Mouse (Mus musculus) MEL (cell line): ENCODE measurements at regions not wholly inside any gene's neighbourhood (a gene's known extent, or its start where the extent isn't known, plus 50 kb on each side); places are given as distances from the start of the nearest gene placed in this dataset.

ENCODE experiments used
- DNase-seq: peaks from one replicate; pipeline ENCODE4 v3.0.0; 2011; ENCODE audit warnings: low read depth, low spot score
- H3K27ac ChIP-seq: 2 replicates; pipeline ENCODE4 v1.5.1; 2012; ENCODE audit warnings: low read depth, mild to moderate bottlenecking, control low read depth, low read length, moderate library complexity; ENCODE audit not compliant: control insufficient read depth
- H3K27me3 ChIP-seq, 2 experiments: fragments of 150-350 bp in 1 of 2; sonication (generic) in 1 of 2; 2 replicates each; pipeline ENCODE4 v1.6.1; 2012; ENCODE audit warnings: low read length in 2 of 2, mild to moderate bottlenecking in 2 of 2, improper control_type of control experiment in 1 of 2, moderate library complexity in 1 of 2; ENCODE audit not compliant: insufficient read depth in 2 of 2, control insufficient read depth in 1 of 2
- H3K36me3 ChIP-seq, 2 experiments: 2 replicates each; pipeline ENCODE4 v1.6.1; 2012 to 2014; ENCODE audit warnings: low read length in 2 of 2, improper control_type of control experiment in 1 of 2, inconsistent platforms in 1 of 2, mild to moderate bottlenecking in 1 of 2; ENCODE audit not compliant: insufficient read depth in 2 of 2, control insufficient read depth in 1 of 2
- H3K4me1 ChIP-seq, 2 experiments: fragments of 150-350 bp in 1 of 2; sonication (generic) in 1 of 2; 2 replicates each; pipeline ENCODE4 v1.6.1; 2012; ENCODE audit warnings: low read length in 2 of 2, improper control_type of control experiment in 1 of 2, mild to moderate bottlenecking in 1 of 2; ENCODE audit not compliant: insufficient read depth in 2 of 2, control insufficient read depth in 1 of 2
- H3K4me3 ChIP-seq, 2 experiments: fragments of 150-350 bp in 1 of 2; sonication (generic) in 1 of 2; 2 replicates each; pipeline ENCODE4 v1.5.1; 2012; ENCODE audit warnings: low read depth in 2 of 2, low read length in 2 of 2, mild to moderate bottlenecking in 2 of 2, moderate library complexity in 2 of 2, control low read depth in 1 of 2, improper control_type of control experiment in 1 of 2; ENCODE audit not compliant: control insufficient read depth in 1 of 2, insufficient read depth in 1 of 2
- H3K79me2 ChIP-seq: 2 replicates; pipeline ENCODE4 v1.6.1; 2012; ENCODE audit warnings: mild to moderate bottlenecking, low read length, moderate library complexity; ENCODE audit not compliant: control insufficient read depth, poor library complexity, insufficient read depth
- H3K9ac ChIP-seq: 2 replicates; pipeline ENCODE4 v1.6.1; 2012; ENCODE audit warnings: low read depth, mild to moderate bottlenecking, control low read depth, low read length, moderate library complexity; ENCODE audit not compliant: control insufficient read depth, poor library complexity, severe bottlenecking
- H3K9me3 ChIP-seq: fragments of 150-350 bp; sonication (generic); replicated peaks from 2 replicates; pipeline ENCODE4 v1.6.1; 2012; ENCODE audit warnings: mild to moderate bottlenecking, low read length, improper control_type of control experiment, moderate library complexity; ENCODE audit not compliant: insufficient read depth
- CHD1 ChIP-seq: IDR thresholded peaks from 2 replicates; pipeline ENCODE4 v1.6.1; 2012; ENCODE audit warnings: low read depth, mild to moderate bottlenecking, inconsistent platforms, low read length, improper control_type of control experiment
- CHD2 ChIP-seq: IDR thresholded peaks from 2 replicates; pipeline ENCODE4 v1.6.1; 2011; ENCODE audit warnings: low read length, improper control_type of control experiment
- CTCF ChIP-seq, 3 experiments: IDR thresholded peaks in 2 of 3; conservative IDR thresholded peaks in 1 of 3; 2 replicates each; pipeline ENCODE4 v1.5.1; 2011 to 2012; ENCODE audit warnings: low read length in 3 of 3, low read depth in 2 of 3, mild to moderate bottlenecking in 2 of 3, improper control_type of control experiment in 1 of 3, inconsistent platforms in 1 of 3, mixed read lengths in 1 of 3, moderate library complexity in 1 of 3; ENCODE audit not compliant: control insufficient read depth in 1 of 3, insufficient read depth in 1 of 3, poor library complexity in 1 of 3, severe bottlenecking in 1 of 3
- ETS1 ChIP-seq: IDR thresholded peaks from 2 replicates; pipeline ENCODE4 v1.6.1; 2012; ENCODE audit warnings: low read depth, mild to moderate bottlenecking, inconsistent platforms, low read length, improper control_type of control experiment, moderate library complexity
- GATA1 ChIP-seq: IDR thresholded peaks from 2 replicates; pipeline ENCODE4 v1.6.1; 2011; ENCODE audit warnings: low read depth, low read length, improper control_type of control experiment
- HCFC1 ChIP-seq: IDR thresholded peaks from 2 replicates; pipeline ENCODE4 v1.6.1; 2012; ENCODE audit warnings: low read depth, mild to moderate bottlenecking, inconsistent platforms, low read length, improper control_type of control experiment, moderate library complexity
- KAT2A ChIP-seq: conservative IDR thresholded peaks from 2 replicates; pipeline ENCODE4 v1.6.1; 2012; ENCODE audit warnings: low read depth, low read length, improper control_type of control experiment, inconsistent platforms
- MAZ ChIP-seq: IDR thresholded peaks from 2 replicates; pipeline ENCODE4 v1.6.1; 2012; ENCODE audit warnings: low read depth, mild to moderate bottlenecking, inconsistent platforms, low read length, improper control_type of control experiment
- RAD21 ChIP-seq: IDR thresholded peaks from 2 replicates; pipeline ENCODE4 v1.6.1; 2011; ENCODE audit warnings: mild to moderate bottlenecking, low read depth, low read length, improper control_type of control experiment
- SIN3A ChIP-seq: IDR thresholded peaks from 2 replicates; pipeline ENCODE4 v1.6.1; 2012; ENCODE audit warnings: low read length, improper control_type of control experiment, inconsistent platforms
- TBP ChIP-seq: IDR thresholded peaks from 2 replicates; pipeline ENCODE4 v1.8.0; 2011; ENCODE audit warnings: low read depth, low read length, improper control_type of control experiment
- TCF12 ChIP-seq: IDR thresholded peaks from 2 replicates; pipeline ENCODE4 v1.6.1; 2014; ENCODE audit warnings: low read depth, mild to moderate bottlenecking, inconsistent platforms, low read length, improper control_type of control experiment, moderate library complexity
- ZKSCAN1 ChIP-seq: IDR thresholded peaks from 2 replicates; pipeline ENCODE4 v1.6.1; 2012; ENCODE audit warnings: low read depth, mild to moderate bottlenecking, inconsistent platforms, low read length, improper control_type of control experiment, moderate library complexity
- ZNF384 ChIP-seq: IDR thresholded peaks from 2 replicates; pipeline ENCODE4 v1.6.1; 2012; ENCODE audit warnings: low read depth, mild to moderate bottlenecking, inconsistent platforms, low read length, improper control_type of control experiment

DNA sequence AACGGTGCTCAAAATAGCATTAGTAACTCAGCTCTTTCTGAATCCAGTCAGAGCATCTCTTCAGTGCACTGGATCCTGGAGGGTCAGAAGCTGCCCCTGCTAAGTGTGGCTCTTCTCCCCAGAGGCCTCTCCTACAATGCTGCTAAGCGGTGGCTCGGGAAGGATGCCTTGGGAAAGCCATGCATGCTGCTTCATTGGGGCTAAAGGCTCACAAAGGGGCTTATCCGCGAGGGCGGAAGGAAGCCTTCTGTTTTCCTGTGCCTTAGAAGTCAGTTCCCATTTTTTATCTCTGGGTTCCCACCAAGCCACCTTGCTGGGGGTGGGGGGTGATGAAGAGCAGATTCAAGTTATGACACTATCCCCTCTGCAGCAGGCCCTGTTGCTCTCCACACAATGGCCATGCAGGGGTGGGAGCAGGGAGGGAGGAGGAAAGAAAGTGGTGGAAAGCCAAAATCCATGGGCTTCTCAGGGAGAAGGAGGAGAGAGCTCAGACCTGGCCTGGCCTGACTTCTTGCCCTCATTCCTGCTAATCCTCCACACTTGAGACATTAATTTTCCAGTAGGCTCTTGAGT lies 63.5 kb upstream of the Irx6 start:
- Histone ChIP-seq H3K4me1 (no peaks in the 10 kb centered on the region), H3K79me2 (no peaks in the 10 kb centered on the region), H3K36me3 (no peaks in the 10 kb centered on the region), H3K27me3 (no peaks in the 10 kb centered on the region), H3K9me3 (no peaks in the 10 kb centered on the region), H3K9ac (no peak overlapping the region), H3K27ac (no peak overlapping the region), H3K4me3 (no peak overlapping the region)
- TF ChIP-seq ETS1 (no peak), MAZ (no peak), GATA1 (no peak), HCFC1 (no peak), CHD1 (no peak), KAT2A (no peak), TBP (no peak), ZNF384 (no peak), TCF12 (no peak)
- DNase-seq = no peak

DNA sequence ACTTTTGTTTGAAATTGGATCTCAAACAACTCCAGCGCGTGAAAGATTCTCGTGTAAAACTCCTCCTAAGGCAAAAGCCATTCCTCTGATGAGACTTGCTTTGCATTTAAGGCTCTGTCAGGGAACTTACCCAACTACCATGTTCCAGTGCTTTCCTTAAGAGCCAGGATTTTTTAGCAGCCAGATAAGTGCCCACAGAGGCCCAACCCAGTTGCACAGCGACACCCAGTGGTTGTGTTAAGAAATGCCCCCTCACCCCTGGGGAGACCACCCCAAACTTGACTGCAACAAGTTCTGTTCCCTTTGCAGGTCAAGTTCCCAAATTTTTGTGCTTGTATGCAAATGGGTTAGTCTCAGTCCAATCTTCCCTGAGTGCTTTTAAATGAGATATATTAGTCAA lies 60.6 kb upstream of the Irx6 start:
- peak; percentile 6; the same call in 1 of the 2 replicates for TF ChIP-seq RAD21
- peak; percentile 7 to 39 (median 27); a peak in 3 of 6 replicates for TF ChIP-seq CTCF (IDR thresholded peaks at IDR 0.05 in 2 of 3, conservative IDR thresholded peaks at IDR 0.05 in 1 of 3; ENCODE audit: control insufficient read depth in 1 of 3, insufficient read depth in 1 of 3, low read depth in 2 of 3, low read length in 3 of 3, poor library complexity in 1 of 3, severe bottlenecking in 1 of 3)
- TF ChIP-seq ZKSCAN1 = no peak
- TF ChIP-seq, all 39 proteins: peak for 2
- H3K4me3 ChIP-seq = no peak overlapping the region
- no peak overlapping the region for H3K27ac ChIP-seq
- H3K79me2 ChIP-seq = no peaks in the 10 kb centered on the region
- H3K27me3 ChIP-seq = no peaks in the 10 kb centered on the region
- no peaks in the 10 kb centered on the region for H3K9me3 ChIP-seq
- no peaks in the 10 kb centered on the region for H3K4me1 ChIP-seq
- no peak overlapping the region for H3K9ac ChIP-seq
- DNase-seq = no peak
- no peaks in the 10 kb centered on the region for H3K36me3 ChIP-seq

DNA sequence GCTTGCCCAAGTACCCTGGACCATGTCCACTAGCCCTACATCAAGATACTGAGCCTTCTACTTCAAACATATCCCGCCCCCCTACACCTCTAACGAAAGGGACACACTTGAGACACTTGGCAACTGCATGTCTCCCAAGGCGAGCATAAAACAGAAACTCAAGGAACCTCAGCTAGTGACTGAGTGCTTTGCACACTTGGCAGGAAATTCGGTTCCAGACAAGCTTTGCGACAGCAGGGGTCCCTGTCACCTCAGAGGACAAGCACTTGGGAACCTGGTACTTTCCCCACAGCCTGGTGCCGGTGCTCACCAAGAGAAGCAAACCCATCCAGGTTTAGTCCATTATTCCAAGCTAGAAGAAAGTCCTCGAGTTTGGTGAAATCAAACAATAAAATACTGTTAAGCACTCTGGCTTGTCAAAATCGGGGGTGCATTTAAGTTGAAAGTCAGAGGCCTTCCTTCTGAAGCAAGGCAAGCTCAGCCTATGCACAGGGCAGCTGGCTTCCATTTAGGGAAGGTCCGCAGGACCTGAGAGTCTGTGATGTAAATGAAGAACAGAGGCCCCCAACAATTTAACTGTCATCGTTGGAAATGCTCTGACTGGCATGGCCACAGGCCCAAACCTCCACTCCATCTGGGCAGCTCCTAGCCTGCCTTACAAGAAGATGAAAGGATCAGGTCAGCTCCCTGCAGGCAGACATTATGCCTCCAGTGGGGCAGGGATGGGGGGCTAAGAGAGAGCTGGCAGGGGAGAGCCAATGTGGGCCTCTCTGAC lies 57.6 kb upstream of the Irx6 start:
- H3K4me3 ChIP-seq = no peak overlapping the region
- no peaks in the 10 kb centered on the region for H3K9me3 ChIP-seq
- no peak overlapping the region for H3K27ac ChIP-seq
- H3K4me1 ChIP-seq = no peaks in the 10 kb centered on the region
- DNase-seq = no peak
- no peaks in the 10 kb centered on the region for H3K79me2 ChIP-seq
- no peaks in the 10 kb centered on the region for H3K36me3 ChIP-seq
- no peaks in the 10 kb centered on the region for H3K27me3 ChIP-seq
- TF ChIP-seq ETS1 (no peak), CHD2 (no peak), ZKSCAN1 (no peak), KAT2A (no peak), SIN3A (no peak)
- no peak overlapping the region for H3K9ac ChIP-seq
